Mouse (Mus musculus) kidney, embryonic 14.5 days (tissue): ENCODE data around the gene Bex3. TPM values are rescaled to one million over a fixed set of nuclear protein-coding genes. Genes with fewer than 3 reads are reported as not detected.
"Not testable (repeated sequence)": the region's sequence is repeated elsewhere in the genome, so short reads cannot be mapped to it uniquely, and the experiment has no call there.

Experiments
- ATAC-seq: fragments of 200-750 bp; cut with Nextera tagmentation; 2 replicates; pipeline ENCODE4 v1.8.0; 2017; ENCODE audit warnings: moderate number of reproducible peaks, mild to moderate bottlenecking, moderate TSS enrichment, moderate library complexity; ENCODE audit not compliant: low FRiP score, low TSS enrichment
- H3K27ac ChIP-seq: fragments of 300-500 bp; sonication (generic); 2 replicates; pipeline ENCODE4 v1.5.1; 2014; ENCODE audit warnings: low read depth, mild to moderate bottlenecking, low read length, moderate library complexity, mixed read lengths
- H3K27me3 ChIP-seq: fragments of 300-500 bp; sonication (generic); 2 replicates; pipeline ENCODE4 v1.6.1; 2014; ENCODE audit warnings: mild to moderate bottlenecking, low read length; ENCODE audit not compliant: control insufficient read depth, insufficient read depth
- H3K36me3 ChIP-seq: fragments of 300-500 bp; sonication (generic); 2 replicates; pipeline ENCODE4 v1.6.1; 2014; ENCODE audit warnings: low read length, mixed read lengths; ENCODE audit not compliant: control insufficient read depth, insufficient read depth
- H3K4me1 ChIP-seq: fragments of 300-500 bp; sonication (generic); 2 replicates; pipeline ENCODE4 v1.6.1; 2014; ENCODE audit warnings: low read length, mixed read lengths; ENCODE audit not compliant: control insufficient read depth, insufficient read depth
- H3K4me2 ChIP-seq: fragments of 300-500 bp; sonication (generic); replicated peaks from 2 replicates; pipeline ENCODE4 v1.6.1; 2014; ENCODE audit warnings: low read depth, mild to moderate bottlenecking, low read length
- H3K4me3 ChIP-seq: fragments of 300-500 bp; sonication (generic); 2 replicates; pipeline ENCODE4 v1.5.1; 2014; ENCODE audit warnings: mild to moderate bottlenecking, low read length
- H3K9ac ChIP-seq: fragments of 300-500 bp; sonication (generic); 2 replicates; pipeline ENCODE4 v1.6.1; 2014; ENCODE audit warnings: low read depth, mild to moderate bottlenecking, low read length, moderate library complexity
- H3K9me3 ChIP-seq: fragments of 300-500 bp; sonication (generic); 2 replicates; pipeline ENCODE4 v1.6.1; 2016; ENCODE audit warnings: low read length; ENCODE audit not compliant: control insufficient read depth
- WGBS: fragments of 180-500 bp; shearing (Covaris S2); extraction: QIAGEN DNeasy Blood & Tissue Kit; methylation state at CpG from one replicate; pipeline ENCODE4 v1.1.7; 2014; 5-methylcytosine and 5-hydroxymethylcytosine counted together
- polyA plus RNA-seq: library from polyadenylated mRNA; unstranded; fragments of >200 nt; fragmentation: Nextera tagmentation; extraction: Ambion mirVana; gene quantifications from 2 replicates; pipeline ENCODE4 v1.2.1, GENCODE M21; 2014

Bex3 gene
- 502 and 608 TPM in 2 replicates for polyA plus RNA-seq

GRCm38 (mm10) chrX:136269743-136270392 lies at the start of gene Bex3:
Gene Bex3, plus strand, starts transcription at chrX:136270253.
- Histone ChIP-seq H3K4me3 (peak within 1 kb of the TSS; percentile 39), H3K9ac (peak within 1 kb of the TSS; percentile 48; the same call in 1 of the 2 replicates), H3K4me2 (peak within 1 kb of the TSS; percentile 32)
- 61% methylated on average over 6 of the region's 30 CpGs for WGBS
- H3K27ac ChIP-seq, H3K4me1 ChIP-seq, H3K9me3 ChIP-seq, H3K36me3 ChIP-seq, H3K27me3 ChIP-seq: not testable (repeated sequence)
- peak; percentile 96 for ATAC-seq

- Histone ChIP-seq H3K4me1 (no peaks in the 10 kb centered on the region), H3K36me3 (no peaks in the 10 kb centered on the region), H3K27ac (no peak overlapping the region), H3K9me3 (no peaks in the 10 kb centered on the region), H3K9ac (no peak overlapping the region), H3K4me2 (no peak overlapping the region), H3K4me3 (no peak overlapping the region), H3K27me3 (no peaks in the 10 kb centered on the region)
- ATAC-seq: no peak
- WGBS: 75% methylated on average over 6 of the region's 6 CpGs
These were observed 46.3 kb upstream of the Bex3 start for GRCm38 (mm10) chrX:136223714-136224113.

- no peaks in the 10 kb centered on the region for H3K9me3 ChIP-seq
- no peak for ATAC-seq
- no peak overlapping the region for H3K27ac ChIP-seq
- no peaks in the 10 kb centered on the region for H3K4me1 ChIP-seq
- no peaks in the 10 kb centered on the region for H3K27me3 ChIP-seq
- WGBS: 65% methylated on average over 5 of the region's 5 CpGs
- H3K4me2 ChIP-seq: no peak overlapping the region
- H3K9ac ChIP-seq: no peak overlapping the region
- no peaks in the 10 kb centered on the region for H3K36me3 ChIP-seq
- H3K4me3 ChIP-seq: no peak overlapping the region
These were observed 42.3 kb upstream of the Bex3 start for GRCm38 (mm10) chrX:136227768-136228167.

GRCm38 (mm10) chrX:136238118-136238517 lies 31.9 kb upstream of the Bex3 start:
- no peak overlapping the region for H3K4me2 ChIP-seq
- 53% methylated on average over 3 of the region's 3 CpGs for WGBS
- H3K9me3 ChIP-seq: no peaks in the 10 kb centered on the region
- no peak overlapping the region for H3K27ac ChIP-seq
- no peaks in the 10 kb centered on the region for H3K4me1 ChIP-seq
- ATAC-seq: no peak
- H3K4me3 ChIP-seq: no peak overlapping the region
- no peaks in the 10 kb centered on the region for H3K36me3 ChIP-seq
- H3K9ac ChIP-seq: no peak overlapping the region
- no peaks in the 10 kb centered on the region for H3K27me3 ChIP-seq

GRCm38 (mm10) chrX:136243181-136243580 lies 26.9 kb upstream of the Bex3 start:
- Histone ChIP-seq H3K27ac (no peak overlapping the region), H3K9me3 (no peaks in the 10 kb centered on the region), H3K4me2 (no peak overlapping the region), H3K4me3 (no peak overlapping the region), H3K27me3 (no peaks in the 10 kb centered on the region), H3K4me1 (no peaks in the 10 kb centered on the region), H3K36me3 (peaks cover 4% of the 10 kb centered on the region; the same call in 1 of the 2 replicates), H3K9ac (no peak overlapping the region)
- no peak for ATAC-seq
- 89% methylated on average over 2 of the region's 2 CpGs for WGBS

GRCm38 (mm10) chrX:136244574-136245229 lies 25.4 kb upstream of the Bex3 start, which contains the start of gene Tceal9:
Gene Tceal9, plus strand, starts transcription at chrX:136245079.
- ATAC-seq: peak; percentile 92
- peaks cover 4% of the 10 kb centered on the region; the same call in 1 of the 2 replicates for H3K36me3 ChIP-seq
- no peaks in the 10 kb centered on the region for H3K4me1 ChIP-seq
- peak within 1 kb of the TSS; percentile 72 for H3K9ac ChIP-seq
- H3K4me2 ChIP-seq: peak within 1 kb of the TSS; percentile 37
- 31% methylated on average over 20 of the region's 20 CpGs for WGBS
- peak within 1 kb of the TSS; percentile 68; the same call in 1 of the 2 replicates for H3K27ac ChIP-seq
- no peaks in the 10 kb centered on the region for H3K9me3 ChIP-seq
- no peaks in the 10 kb centered on the region for H3K27me3 ChIP-seq
- H3K4me3 ChIP-seq: peak within 1 kb of the TSS; percentile 62

DNA sequence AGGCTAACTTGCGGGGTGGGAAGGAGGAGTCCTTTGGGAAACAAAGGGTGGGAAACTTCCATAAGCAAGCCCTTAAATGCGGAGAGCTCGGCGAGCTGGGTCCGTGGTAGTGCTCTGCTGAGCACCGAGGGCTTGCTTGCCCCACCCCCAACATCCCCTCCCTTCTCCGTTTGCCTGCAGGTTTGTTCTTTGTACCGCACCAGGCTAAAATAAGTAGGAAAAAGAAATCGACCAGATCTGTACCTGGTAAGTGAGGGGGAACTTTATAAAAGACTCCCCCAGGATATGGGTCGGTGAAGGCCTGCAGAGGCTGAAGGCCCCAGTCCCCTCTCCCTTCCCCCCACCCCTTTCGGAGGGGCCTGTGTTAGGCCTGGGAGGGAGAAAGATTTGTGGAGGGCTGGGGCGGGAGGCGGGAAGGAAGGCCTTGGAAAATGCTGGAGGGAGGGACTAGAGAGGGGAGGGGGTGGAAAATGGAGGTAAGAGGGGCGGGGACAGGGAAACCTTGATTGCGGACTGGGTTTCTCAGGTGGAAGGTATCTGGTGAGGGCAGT lies 24.5 kb upstream of the Bex3 start:
- H3K4me3 ChIP-seq: peak overlapping the region; percentile 62
- peaks cover 4% of the 10 kb centered on the region; the same call in 1 of the 2 replicates for H3K36me3 ChIP-seq
- 33% methylated on average over 15 of the region's 15 CpGs for WGBS
- H3K4me1 ChIP-seq: no peaks in the 10 kb centered on the region
- H3K27me3 ChIP-seq: no peaks in the 10 kb centered on the region
- peak; percentile 87 for ATAC-seq
- peak overlapping the region; percentile 72 for H3K9ac ChIP-seq
- peak overlapping the region; percentile 68; the same call in 1 of the 2 replicates for H3K27ac ChIP-seq
- peak overlapping the region; percentile 36 for H3K4me2 ChIP-seq
- H3K9me3 ChIP-seq: no peaks in the 10 kb centered on the region

GRCm38 (mm10) chrX:136248811-136249210 lies 21.2 kb upstream of the Bex3 start:
- H3K4me3 ChIP-seq: no peak overlapping the region
- WGBS: 64% methylated on average over 6 of the region's 6 CpGs
- no peak overlapping the region for H3K9ac ChIP-seq
- no peaks in the 10 kb centered on the region for H3K9me3 ChIP-seq
- H3K27me3 ChIP-seq: no peaks in the 10 kb centered on the region
- no peak for ATAC-seq
- peaks cover 4% of the 10 kb centered on the region; the same call in 1 of the 2 replicates for H3K36me3 ChIP-seq
- no peak overlapping the region for H3K4me2 ChIP-seq
- H3K27ac ChIP-seq: no peak overlapping the region
- no peaks in the 10 kb centered on the region for H3K4me1 ChIP-seq

GRCm38 (mm10) chrX:136249671-136250070 lies 20.4 kb upstream of the Bex3 start:
- no peak overlapping the region for H3K4me3 ChIP-seq
- 68% methylated on average over 7 of the region's 7 CpGs for WGBS
- no peaks in the 10 kb centered on the region for H3K4me1 ChIP-seq
- no peaks in the 10 kb centered on the region for H3K27me3 ChIP-seq
- H3K9me3 ChIP-seq: no peaks in the 10 kb centered on the region
- H3K36me3 ChIP-seq: peaks cover 4% of the 10 kb centered on the region; the same call in 1 of the 2 replicates
- no peak overlapping the region for H3K4me2 ChIP-seq
- no peak overlapping the region for H3K9ac ChIP-seq
- H3K27ac ChIP-seq: no peak overlapping the region
- no peak for ATAC-seq
